Mouse (Mus musculus) kidney, postnatal 14 days (tissue): ENCODE measurements around the gene Treml1.

Experiments used
- DNase-seq: peaks from one replicate; pipeline ENCODE4 v3.0.0; 2022; ENCODE audit warnings: mixed read lengths

Gene Treml1

DNA sequence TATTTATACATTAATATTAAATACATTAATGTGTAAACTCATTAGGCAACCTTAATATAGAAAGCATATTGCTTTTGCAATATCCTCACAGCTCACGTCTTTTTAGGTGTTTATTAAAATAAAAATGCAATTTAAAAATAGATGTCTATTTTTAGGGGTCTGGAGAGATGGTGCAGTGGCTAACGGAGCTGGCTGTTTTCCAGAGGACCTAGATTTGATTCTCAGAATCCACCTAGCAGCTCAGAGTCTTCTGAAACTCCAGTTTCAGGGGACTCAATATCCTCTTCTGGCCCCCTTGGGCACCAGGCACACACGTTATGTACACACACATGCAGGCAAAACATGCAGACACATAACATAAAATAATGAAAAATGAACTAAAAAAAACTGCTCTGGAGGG is 2.6 kb downstream of the Treml1 start:
- no peak for DNase-seq

- peak; percentile 48 for DNase-seq
Observed at GRCm38 (mm10) chr17:48362966-48363365, 3.2 kb downstream of the Treml1 start.

GRCm38 (mm10) chr17:48363421-48363965 is 3.8 kb downstream of the Treml1 start:
- DNase-seq = no peak

- DNase-seq = no peak
Observed at GRCm38 (mm10) chr17:48365511-48366155, 5.9 kb downstream of the Treml1 start.

DNA sequence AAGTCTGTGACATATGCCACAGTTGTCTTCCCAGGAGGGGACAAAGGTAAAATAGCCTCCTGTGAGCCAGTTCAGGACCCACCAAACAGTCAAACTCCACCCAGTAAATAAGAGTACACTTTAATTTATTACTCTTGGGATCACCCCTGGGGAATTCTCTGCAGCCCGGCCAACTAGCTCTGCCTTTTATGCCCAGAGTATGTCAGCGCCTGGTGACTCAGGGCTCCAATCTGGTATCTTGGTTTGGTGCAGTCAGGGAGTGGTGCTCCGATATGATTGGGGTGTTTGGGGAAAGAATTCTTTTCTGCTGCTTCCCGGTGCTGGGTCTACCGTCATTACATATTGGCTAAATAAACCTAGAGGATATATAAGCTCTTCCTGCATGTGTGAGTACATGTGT is 7.1 kb downstream of the Treml1 start:
- no peak for DNase-seq

DNA sequence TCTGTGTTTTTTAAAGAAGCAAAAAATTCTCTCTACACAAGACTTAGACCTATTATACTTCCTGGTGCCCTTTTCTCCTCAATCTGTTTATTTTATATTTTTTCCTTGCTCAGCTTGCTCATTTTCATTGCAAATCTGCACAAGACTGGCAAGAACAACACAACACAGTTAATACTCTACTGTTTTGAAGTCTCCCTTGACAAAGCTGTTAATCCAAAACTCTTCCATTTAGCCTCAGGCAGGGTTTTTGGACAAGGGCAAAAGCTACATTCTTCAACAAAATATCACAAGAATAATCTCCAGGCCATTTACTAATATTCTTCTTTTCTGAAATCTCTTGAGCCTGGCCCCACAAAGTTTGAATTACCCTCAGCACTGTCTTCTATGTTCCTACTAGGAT is 11.9 kb downstream of the Treml1 start:
- DNase-seq = no peak

- DNase-seq = no peak
Observed at GRCm38 (mm10) chr17:48372987-48373386, 13.3 kb downstream of the Treml1 start.

DNA sequence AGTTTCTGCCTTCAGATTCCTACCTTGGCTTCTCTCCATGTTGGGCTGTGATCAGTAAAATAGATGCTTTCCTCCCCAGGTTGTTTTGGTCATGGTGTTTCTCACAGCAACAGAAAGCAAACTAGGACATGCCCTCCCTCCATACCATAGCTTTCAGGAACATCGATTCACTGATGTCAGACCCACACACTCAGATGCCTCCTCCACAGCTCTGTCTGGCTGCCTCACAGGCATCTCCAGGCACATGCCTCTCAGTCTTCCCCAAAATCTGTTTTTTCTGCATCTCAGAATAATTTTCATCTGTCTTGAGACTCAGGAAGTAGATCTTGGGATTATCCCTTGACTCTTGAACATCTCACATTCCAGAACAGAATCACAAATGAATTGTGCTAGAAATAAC is 16.4 kb downstream of the Treml1 start:
- DNase-seq = no peak

GRCm38 (mm10) chr17:48379050-48379449 is 19.3 kb downstream of the Treml1 start:
- DNase-seq = no peak

- DNase-seq = no peak
Observed at GRCm38 (mm10) chr17:48385786-48386461, 26.2 kb downstream of the Treml1 start.

DNA sequence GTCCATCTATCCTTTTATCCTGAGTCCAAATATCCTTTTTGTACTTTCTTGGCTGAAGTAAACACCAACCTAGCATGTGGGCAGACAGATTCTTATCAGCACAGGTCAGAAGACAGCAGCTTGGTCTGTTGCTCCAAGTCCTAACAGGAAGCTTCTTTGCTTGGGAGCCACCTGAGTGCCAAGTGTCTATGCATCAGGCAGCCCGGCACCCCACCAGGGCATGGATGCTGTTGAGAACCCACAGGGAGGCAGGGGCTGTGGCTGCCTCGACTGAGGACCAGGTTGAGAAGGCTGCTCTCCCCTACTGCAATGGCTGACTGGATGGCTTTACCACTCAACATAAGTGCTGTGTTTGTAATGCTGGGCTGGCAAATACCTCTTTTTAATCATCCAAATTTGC is 28.9 kb downstream of the Treml1 start:
- no peak for DNase-seq

DNA sequence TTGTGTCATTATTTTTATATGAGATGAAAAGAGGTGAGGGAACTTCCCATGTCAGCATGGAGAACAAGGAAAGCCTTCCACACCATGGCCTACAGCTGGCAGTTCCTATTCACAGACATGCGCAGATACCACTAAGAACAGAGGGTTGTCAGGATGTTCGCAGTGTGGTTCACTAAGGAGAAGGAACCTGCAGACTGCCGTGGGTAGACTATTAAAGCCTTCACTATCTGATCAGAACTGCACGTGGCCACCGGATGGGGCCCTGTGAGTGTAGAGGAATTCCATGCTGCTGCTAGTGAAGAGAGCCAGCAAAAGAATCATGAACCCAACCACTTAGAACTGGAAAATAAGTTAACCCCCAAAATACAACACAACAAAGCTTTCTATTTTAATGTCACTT is 29.7 kb downstream of the Treml1 start:
- no peak for DNase-seq

DNA sequence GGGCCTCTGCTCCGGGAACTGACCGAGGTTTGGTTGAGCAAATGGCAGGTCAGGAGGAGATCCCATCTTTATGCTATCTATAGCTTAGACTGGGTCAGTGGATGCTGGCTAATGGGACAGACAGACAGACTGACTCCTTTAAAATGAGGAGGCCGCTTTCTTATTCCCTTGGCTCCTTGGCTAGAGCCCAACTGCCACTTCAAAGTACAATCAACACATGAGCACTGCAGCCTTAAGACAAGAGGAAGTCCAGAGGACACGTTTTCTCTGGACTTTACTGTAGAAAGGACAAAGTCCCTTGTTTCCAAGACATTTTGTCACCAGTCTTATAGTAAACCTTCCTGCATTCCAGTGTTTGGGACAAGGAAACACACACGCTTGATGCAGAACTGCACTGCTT is 31.7 kb downstream of the Treml1 start:
- no peak for DNase-seq

- no peak for DNase-seq
Observed at GRCm38 (mm10) chr17:48392616-48393015, 32.9 kb downstream of the Treml1 start.

DNA sequence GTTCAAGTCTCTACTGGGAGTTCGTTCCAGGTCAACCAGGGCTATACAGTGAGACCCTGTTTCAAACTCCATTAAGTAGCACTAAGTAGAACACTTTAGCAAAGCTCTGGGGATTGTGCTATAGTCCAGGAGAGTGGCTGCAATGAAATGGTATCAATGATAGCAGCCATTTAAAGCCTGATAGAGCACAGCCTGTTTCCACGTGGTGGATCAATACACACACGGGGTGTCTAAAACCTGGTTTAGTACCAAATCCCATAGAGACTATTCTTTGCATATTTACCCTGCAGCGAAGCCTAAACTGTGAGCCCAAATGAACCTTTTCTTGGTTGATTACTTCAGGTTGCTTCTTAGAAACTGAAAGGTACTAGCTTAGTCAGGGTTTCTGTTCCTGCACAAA is 42.0 kb downstream of the Treml1 start:
- no peak for DNase-seq

GRCm38 (mm10) chr17:48402751-48403150 is 43.0 kb downstream of the Treml1 start:
- DNase-seq = no peak

DNA sequence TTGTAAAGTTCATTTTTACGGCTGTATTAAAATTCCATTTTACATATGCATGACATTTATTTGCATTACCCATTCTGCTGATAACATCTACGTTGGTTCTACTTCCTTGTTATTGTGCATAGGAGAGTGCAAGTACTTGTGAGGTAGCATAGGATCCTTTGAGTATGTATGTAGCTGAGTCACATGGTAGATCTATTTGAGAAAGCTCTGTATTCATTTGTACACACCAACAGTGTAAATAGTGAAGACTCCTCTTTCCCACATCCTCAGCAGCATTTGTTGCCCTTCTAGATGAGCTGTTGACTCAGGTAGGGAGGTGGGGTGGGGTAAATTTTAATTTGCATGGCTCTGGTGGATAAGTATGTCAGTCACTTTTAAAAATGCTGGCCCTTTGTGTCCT is 44.1 kb downstream of the Treml1 start:
- DNase-seq = no peak

DNA sequence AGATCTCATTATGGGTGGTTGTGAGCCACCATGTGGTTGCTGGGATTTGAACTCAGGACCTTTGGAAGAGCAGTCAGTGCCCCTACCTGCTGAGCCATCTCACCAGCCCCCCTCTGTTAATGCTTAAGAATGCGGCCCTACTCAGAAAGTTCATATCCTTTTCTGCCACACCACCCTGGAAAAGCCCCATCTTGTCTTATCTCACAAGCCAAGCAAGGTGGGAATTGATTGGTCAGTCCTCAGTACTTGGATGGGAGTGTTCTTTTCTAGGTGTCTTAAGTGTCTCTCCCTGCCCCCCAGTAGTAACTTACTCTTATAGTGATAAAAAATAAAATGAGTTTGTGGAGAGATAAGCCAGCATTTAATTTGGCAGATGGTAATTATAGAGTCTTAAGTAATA is 45.0 kb downstream of the Treml1 start:
- no peak for DNase-seq

- no peak for DNase-seq
Observed at GRCm38 (mm10) chr17:48407154-48407553, 47.4 kb downstream of the Treml1 start.

- no peak for DNase-seq
Observed at GRCm38 (mm10) chr17:48407910-48408525, 48.3 kb downstream of the Treml1 start.

DNA sequence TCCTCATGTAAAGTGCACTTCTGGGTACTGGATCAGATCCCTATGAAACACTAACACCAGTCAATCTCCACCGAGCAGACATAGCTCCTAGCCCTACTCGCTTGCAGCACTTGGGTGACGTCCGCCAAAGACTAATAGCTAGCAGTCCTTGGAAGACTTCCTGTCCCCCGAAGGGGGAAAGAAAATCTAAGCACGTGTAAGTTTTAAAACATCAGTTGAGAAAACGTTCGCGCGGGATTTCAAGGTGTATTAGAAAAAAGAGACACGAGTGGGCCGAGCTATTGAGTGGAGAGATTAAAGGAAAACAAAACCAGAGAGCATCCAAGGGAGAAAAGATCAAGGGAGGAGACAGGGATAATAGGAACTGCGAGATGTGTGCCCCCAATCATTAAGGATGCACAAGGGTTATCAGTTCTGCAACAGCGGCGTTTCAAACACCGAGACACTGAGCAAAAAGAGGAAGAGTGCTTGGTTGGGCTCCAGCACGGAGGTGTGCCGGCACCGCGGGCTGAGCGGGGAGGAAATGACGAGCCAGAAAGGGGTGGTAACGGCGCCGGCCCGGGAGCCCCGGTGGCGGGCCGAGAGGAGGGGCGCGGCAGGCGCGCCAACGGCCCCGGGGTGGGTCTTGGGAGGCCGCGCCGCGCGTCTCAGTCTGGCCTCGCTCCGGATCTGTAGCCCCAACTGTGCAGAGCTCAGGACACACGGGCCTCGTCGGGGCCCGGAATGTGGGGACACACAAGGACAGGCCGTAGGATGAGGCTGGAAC is 49.0 kb downstream of the Treml1 start:
- DNase-seq = peak; percentile 82

DNA sequence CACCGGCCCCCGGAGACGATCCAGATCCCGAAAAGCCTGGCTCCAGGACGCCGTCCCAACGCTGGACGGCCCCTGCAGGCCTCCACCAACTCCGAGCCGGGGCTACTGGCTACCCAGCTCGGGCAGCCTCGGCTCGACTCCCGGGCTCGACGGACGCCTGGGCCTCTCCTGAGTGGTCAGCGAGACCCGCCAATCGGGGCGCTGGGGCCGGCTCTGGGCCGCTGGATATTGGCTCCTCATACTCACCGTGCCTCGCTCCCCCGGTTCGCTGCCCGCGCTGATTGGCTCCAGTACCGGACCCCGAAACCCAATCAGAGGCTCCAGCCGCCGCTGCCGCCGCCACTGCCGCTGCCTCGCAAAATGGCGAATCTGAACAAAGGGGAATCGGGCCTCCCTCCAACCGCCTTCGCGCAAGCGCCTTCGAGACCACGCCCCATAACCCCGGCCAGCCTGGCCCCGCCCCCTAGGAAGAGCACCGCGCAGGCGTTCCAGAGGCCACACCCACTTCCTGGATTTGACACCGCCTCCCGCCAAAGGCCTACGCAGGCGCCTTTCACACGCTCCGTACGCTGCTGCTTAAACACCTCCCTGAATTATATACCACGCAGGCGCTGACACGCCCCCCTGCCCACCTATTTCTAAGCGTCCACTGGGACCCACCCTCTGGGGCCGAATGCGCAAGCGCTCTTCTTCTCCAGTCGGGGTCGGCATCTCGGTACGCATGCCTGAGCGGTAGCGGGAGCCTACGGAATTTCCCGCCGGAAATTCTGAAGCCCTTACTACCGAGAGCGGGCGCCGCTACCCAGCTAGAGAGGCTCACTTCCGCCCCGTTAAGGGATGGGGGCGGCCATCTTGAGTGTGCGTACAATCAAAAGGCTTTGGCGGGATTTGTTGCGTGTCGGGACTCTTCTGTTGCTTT is 49.9 kb downstream of the Treml1 start, which contains the start of the genes Nfya and Oard1:
Nfya (minus strand) TSS at position 527 of the 919 bp plus-strand sequence.
Oard1 (plus strand) TSS at position 635 of the 919 bp plus-strand sequence.
- peak; percentile 100 for DNase-seq
